Mouse (Mus musculus): ENCODE results near the gene Atp5c1.

- TF ChIP-seq POLR2A (IDR thresholded peaks at IDR 0.05; ENCODE audit: borderline replicate concordance, extremely low read depth, low read depth, low read length), result no peak
- TF ChIP-seq CTCF (IDR thresholded peaks at IDR 0.05; ENCODE audit: insufficient read depth, low read length), result no peak
These were observed 38.4 kb upstream of the Atp5c1 start for GRCm38 (mm10) chr2:10118751-10119150.
